Mouse (Mus musculus): ENCODE measurements at regions not wholly inside any gene's neighbourhood (a gene's known extent, or its start where the extent isn't known, plus 50 kb on each side); places are given as distances from the start of the nearest gene placed in this dataset.

GRCm38 (mm10) chr5:101064308-101064707, 218.8 kb downstream of the Gpat3 start:
- no peak for TF ChIP-seq CTCF (IDR thresholded peaks at IDR 0.05; ENCODE audit: extremely low read depth, insufficient read depth, low read length)
- TF ChIP-seq POLR2A (IDR thresholded peaks at IDR 0.05; ENCODE audit: extremely low read depth, insufficient read depth, low read length), result no peak
